Mouse (Mus musculus): ENCODE results near the gene Lpp. TPM values are rescaled to one million over a fixed set of nuclear protein-coding genes. Genes with fewer than 3 reads are reported as not detected.

The Lpp gene
- total RNA-seq, 2 experiments from 2014 or later, result 29.5 to 32.5 TPM

DNA sequence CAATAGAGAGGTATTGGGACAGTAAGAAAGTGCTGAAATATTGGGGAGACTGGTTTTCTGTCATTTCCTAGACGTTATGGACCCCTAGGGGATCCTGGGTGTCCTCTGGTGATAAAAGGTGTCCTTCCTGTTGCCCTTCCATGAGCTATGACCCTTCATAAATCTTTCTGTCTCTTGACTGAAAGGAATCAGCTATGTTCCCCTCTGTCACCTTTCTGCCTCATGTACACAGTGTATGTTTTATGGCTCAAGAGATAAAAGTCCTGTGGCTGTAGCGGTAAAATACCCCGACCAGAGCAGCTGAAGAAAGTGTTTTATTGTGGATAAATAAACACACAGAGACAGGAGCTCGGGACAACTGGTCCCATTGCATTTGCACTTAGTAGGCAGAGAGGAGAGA is 5.2 kb downstream of the Lpp start:
- DNase-seq, result no peak
- intact Hi-C loops (cut with DNase I), result loop anchor here (10.0 kb wide), 1 partner anchor 86 kb away; no protein-coding TSS in a partner anchor

DNA sequence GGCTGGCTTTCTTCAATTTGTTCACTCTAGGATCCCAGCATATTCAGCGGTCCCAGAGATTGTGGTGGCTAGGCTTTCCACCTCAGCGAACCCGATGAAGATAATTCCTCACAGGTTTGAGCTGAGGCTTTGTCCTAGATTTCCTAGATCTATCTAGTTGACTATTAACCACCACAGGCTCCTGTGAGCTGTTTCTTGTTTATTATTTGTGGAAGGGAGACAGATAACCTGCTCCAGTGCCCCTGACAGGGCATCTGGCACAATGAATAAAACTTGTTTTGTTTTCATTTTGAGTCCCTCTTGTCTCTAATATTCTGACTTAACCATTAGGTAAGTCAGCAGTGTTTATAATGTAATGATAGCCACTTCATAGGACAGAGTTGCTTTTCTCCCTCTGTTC is 5.6 kb downstream of the Lpp start:
- intact Hi-C loops (cut with DNase I), result loop anchor here (10.0 kb wide), 1 partner anchor 86 kb away; no protein-coding TSS in a partner anchor

DNA sequence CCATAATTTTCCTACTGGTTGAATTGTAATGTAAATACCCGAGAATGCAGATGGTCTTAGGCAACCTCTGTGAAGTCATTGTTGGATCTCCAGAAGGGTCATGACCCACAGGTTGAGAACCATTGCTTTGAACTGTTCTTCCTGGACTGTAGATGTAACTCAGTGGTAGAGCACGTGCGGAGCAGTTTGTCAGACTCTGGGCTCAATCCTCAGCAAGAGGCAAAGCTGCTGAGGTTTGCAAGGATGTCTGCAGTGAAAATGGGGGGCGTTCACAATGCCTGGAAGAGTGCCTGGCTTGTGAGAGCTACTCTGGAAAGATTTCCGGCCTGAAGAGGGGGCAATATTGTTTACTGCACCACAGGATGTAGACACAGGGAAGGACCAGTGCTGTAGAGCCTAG is 6.2 kb downstream of the Lpp start:
- intact Hi-C loops (cut with DNase I), result loop anchor here (10.0 kb wide), 1 partner anchor 85 kb away; no protein-coding TSS in a partner anchor
- no peak for DNase-seq

More for the DNA sequence above, 5.6 kb downstream of the Lpp start:
- DNase-seq, result no peak

DNA sequence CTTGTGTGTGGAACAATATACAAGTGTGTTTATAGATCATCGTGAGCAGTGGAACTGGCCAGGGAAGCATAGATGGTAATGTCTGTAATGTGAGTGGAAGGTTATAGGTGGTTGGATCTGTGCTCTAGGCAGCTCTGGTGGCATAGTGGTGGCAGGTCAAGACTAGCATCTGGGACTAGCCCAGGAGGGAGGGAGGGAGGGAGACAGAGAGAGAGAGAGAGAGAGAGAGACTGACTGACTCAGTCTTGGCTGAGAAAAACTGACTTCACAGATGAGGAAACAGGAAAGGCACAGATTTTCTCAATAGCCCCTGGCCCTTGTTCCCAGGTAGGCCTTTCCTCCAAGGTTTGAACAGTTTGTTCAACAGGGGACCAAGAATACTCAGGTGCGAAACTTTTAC is 7.5 kb downstream of the Lpp start:
- DNase-seq, result no peak
- intact Hi-C loops (cut with DNase I), result no loop called here

DNA sequence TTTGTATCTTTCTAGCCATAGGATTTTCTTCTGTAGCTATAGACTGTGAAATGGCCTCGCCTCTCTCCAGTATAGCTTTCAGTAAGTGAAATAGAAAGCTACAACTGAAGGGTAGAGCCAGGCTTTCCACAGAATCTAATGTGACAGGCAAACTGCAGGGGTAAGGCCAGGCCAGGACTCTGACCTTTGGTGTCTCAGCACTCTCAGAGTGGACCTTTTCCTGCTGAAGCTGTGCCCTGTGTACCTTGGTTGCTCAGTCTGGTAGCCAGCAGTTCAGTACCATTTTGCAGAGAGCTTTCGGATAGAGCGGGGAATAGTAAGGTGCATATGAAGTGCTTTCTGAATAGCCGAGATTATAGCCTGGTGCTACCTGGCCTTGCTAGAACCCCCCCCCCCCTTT is 9.5 kb downstream of the Lpp start:
- intact Hi-C loops (cut with DNase I), result no loop called here
- DNase-seq, result no peak

DNA sequence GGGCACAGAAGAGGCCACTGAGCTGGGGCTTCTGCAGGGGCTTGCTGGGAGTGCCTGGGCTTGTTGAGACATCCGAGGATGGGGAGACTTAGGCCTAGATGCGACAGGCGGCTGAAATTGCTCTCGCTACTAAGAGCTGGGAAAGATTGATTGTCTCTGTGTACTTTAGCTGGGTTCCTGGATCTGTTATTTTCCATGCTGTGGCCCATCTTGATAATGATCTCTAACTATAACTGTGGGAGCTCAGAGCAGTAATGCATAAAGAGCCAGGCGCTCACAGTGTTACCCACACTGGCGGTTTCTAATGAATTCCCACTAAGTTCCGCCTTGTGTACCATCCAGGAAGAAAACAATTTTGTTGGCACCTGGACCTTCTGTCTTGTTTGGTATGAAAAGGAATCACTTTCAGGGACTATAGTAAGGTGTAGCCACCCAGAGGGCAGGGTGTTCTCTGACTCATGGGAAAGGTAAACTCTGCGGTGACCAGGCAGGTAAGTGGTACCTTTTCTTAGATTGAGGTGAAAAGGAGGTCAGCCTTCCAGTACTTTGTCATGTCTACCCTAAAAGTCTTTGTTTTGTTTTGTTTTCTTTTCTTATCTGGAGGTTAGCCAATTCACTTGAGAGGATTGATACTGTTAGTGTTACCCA is 10.6 kb downstream of the Lpp start:
- intact Hi-C loops (cut with DNase I), result no loop called here
- DNase-seq, result no peak

DNA sequence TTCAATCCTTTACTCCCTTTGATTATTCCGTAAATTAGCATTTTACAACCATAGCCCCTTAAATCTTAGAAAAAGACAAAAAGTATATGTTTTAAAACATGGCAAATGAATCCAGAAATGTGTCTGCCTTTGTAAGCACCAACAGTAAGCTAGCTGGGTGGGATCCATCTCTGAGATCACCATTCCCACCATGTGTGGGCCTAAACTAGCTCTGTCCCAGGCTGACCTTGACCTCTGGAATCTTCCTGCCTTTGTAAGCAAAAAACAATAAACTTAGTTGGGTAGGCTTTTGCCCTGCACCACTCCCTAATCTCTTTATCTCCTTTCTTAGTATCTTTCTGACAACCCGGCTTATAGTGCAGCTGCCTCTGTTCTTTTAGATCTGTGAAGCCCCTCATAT is 13.2 kb downstream of the Lpp start:
- DNase-seq, result no peak
- intact Hi-C loops (cut with DNase I), result no loop called here

DNA sequence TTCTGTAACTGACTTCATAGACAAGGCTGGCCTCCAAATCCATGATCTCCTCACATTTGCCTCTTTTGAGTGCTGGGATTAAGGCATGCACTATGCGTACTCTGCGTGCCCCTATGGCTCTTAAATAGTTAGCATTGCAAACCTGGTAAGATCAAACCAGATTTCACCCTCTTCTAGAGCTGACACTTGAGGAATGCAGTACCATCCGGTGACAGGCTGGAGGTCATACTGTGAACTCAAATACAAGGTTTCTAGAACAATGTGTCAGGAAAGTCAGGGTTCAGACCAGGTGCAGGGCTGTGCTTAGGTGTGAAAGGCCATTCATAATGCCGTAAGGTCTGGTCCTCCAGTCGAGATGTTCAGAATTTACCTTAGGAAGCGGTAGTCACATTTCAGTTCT is 18.0 kb downstream of the Lpp start:
- intact Hi-C loops (cut with DNase I), result no loop called here
- no peak for DNase-seq

DNA sequence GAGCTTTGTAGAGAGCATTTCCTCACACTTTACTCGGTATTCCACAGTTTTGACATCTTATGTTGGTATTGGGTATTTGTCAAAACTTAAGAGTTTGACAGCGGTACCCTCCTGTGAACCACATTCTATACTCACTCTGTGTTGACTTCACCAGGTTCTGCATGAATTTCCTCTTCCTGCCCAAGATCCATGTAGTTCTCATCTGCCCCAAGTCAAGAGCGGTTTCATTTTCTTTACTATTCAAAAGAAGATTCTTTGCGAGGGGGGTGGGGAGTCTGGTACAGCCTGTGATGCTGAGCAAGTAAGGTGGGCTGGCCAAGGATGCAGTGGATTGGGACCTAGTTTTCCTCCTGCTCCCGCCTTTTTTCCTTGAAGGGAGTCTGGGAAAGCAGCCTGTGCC is 18.9 kb downstream of the Lpp start:
- no peak for DNase-seq
- intact Hi-C loops (cut with DNase I), result no loop called here

DNA sequence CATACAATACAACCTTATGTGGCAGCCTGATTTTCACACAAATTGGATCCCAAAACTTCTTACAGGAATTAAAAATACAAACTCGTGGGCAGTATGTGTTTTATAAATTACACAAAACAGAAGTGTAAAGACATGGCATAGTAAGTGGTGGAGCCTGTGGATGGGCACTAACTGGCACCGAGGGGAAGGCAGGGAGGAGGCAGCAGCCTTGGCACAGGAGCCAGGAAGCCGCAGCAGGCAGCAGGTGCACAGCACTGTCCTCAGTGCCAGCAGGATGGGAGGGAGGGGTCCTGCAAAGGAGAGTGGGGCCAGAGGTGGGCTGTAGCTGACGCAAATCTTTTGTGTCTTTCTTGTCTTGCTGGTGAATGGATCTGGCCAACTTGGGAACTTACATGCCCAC is 19.8 kb downstream of the Lpp start:
- DNase-seq, result no peak
- intact Hi-C loops (cut with DNase I), result no loop called here

DNA sequence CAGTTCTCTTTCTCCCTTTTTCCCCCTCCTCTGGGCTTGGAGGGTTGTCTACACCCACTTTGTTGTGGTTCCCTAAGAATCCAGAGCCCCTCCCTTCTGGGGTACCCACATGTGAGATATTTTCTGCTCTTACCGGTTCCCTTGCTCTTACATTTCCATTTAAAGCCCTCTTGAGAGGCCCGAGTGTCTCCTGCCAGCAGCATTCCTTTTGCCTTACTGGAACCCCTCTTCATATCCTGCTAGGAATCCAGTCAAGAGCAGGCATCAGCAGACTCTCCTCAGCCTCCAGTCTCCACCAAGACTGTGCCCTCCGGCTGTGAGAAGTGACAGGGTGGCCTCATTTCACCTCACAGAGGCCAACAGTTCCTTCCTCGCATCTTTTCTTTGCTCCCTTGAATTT is 24.7 kb downstream of the Lpp start:
- DNase-seq, result peak in 1 of 2 experiments; percentile 22
- intact Hi-C loops (cut with DNase I), result no loop called here

DNA sequence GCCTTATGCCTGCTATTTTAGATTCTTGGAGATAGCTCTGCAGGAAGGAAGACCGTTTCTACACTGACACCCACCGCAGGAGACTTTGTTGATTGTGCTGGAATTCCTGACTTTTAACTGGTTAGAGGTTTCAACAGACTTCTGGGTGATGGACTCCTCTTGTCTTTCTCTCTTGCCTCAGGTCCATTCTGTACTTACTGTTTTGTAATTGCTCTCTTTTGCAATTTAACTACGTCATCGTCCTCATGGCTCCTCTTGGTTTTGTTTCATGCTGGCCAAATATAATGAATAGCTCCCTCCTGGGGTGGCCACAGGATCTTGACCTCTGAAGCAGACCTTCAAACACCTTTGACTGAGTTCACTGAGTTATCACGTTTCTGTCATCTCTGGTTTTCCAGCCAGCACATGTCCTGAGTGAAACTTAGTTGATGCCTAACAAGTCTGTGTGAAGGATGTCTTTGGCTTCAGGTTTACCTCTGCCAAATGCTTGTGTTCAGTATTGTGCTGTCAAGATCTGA is 27.4 kb downstream of the Lpp start:
- intact Hi-C loops (cut with DNase I), result no loop called here
- no peak for DNase-seq

DNA sequence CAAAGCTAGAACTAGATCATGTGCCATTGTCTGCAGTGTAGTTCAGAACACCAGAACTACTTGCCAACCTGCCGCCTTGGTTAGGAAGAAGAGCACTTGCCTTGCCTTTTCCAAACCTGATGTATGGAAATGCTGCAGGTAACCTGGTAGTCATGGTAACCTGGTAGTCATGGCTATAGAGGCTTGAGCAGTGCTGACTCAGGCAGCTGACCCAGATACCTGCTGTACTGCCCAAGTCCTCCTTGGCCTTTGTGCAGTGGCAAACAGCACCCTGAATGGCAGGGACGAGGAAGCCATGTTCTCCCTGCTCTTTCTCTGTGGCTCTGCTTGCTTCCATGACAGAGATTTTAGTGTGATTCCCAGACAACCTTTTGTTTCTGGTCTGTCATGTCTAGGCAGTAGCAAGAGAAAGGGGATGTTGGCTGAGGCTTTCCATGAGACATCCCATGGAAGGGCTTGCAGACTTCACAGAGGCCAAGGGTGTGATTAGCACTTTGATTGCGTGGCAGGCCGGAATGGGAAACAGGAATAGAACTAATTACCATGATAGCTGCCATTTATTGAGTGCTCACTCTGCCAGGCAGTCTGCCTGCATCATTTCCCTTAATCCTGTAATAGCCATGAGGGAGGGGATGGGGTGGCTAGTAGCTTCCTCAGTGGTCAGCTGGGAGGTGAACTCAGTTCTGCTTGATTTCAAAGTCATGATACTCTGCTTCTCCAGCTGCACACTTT is 28.5 kb downstream of the Lpp start:
- intact Hi-C loops (cut with DNase I), result no loop called here
- DNase-seq, result no peak

DNA sequence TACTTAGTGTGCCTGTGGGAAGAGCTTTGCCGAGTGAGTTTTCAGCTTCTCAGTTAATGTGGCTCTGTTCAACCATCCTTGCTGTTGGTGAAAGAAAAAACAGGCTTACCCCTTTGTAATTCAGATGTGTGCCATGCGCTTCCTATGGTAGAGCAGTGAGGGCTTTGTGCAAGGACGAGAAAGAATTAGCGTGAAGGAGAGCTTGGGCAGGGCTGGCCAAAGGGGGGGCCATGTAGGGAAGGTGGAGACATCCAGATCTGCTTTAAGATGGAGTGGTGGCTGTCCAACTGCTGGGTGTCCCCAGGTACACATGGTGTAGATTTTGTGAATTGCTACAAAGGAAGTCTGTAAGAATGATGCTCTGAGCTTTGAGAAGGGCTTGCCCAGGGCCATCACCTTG is 29.9 kb downstream of the Lpp start:
- DNase-seq, result no peak
- intact Hi-C loops (cut with DNase I), result no loop called here

DNA sequence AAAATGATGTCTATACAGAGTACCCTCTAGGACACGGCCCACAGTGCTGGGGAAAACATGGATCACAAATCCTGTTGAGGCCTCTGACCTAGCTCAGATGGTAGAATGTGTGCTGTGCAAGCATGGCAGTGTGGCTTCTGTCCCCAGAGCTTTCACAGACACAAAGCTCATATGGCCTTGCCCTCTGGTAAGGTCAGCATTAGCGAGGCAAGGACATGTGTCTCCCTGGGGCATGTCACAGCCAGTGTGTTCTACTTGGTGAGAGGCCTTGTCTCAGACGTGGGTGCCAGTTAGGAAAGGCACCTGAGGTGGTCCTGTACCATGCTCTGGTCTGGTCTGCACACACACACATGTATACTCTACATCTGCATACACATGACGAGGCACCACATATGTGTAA is 30.4 kb downstream of the Lpp start:
- intact Hi-C loops (cut with DNase I), result no loop called here
- no peak for DNase-seq

DNA sequence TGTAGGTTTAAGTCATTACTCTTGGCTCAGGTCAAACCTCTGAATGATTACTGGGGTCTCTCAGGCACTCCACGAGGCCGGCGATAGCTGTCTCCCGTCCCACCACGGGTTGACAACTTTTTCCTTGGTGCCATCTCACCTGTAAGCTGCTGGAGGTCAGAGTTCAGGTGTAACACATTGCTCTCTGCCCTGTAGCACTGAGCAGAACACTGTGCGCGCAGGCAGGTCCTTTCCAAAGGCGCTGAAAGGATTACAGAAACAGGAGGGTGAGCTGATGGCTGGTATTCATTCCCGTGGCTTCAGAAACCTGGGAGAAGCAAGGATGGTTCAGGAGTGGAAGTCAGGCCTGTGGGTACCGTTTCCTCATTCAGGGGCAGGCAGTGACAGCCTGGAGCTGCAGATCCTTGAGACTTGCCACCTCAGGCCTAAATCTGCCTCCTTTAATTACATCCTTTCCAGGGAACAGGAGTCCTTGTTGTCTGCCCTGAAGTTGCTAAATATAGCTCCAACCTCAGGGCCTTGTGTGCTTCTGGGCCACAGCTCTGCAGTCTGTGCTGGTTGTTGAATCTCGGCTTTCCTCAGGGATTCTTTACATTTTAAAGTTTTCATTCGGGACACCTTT is 31.2 kb downstream of the Lpp start:
- DNase-seq, result peak in 1 of 2 experiments; percentile 37
- intact Hi-C loops (cut with DNase I), result no loop called here

DNA sequence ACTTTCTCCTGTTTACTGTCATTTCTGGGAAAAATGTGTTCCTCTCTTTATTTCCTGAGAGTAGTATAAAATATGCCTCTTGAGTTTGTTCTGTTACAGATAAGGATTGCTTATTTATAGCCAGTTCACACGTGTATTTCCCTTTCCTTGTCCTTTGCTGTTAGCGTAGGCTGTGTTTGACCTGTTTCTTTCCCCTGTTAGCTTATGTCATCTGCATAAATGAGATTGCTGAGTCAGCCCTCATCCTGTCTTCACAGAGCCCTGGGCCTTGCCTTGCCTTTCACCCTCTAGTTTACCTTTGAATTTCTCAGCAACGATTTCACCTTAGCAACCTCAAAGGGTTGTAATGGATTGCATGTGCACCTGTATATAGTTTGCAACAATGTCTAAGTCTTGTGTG is 32.5 kb downstream of the Lpp start:
- intact Hi-C loops (cut with DNase I), result no loop called here
- DNase-seq, result no peak

DNA sequence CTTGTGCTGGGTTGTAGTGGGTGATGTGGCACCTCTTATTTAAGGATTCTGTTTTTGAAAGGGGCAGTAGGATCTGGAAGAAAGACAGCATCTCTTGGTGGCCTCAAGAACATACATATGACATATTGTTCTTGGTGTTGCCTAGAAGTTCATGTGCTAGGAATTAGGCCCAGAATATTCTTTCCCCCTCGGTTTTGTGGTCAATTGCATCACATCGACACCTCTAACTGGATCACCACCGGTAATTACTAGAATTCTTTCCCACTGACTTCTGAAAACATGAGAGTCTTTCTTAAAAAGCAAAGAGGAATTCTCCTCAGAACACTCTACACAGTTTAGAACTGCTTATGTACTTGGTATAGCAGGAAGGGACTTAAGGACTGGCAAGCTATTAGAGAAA is 34.3 kb downstream of the Lpp start:
- intact Hi-C loops (cut with DNase I), result no loop called here
- DNase-seq, result no peak

DNA sequence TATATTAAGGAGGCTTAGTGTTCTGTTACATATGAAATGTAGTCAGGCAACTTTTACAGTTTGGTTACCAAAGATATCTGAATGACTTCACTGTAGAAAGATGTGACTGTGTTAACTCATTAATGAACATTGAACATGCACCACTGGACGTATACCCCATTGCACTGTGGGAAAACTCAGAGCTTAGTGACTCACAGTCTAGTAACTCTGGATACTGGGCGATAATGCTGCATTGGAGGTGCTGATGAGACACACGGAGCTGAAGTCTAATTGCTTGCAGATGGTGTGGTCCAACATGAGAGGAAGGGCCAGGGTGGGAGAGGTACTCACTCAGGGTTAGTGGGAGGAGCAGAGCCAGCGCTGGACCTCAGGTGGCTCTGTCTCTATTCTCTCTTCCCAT is 34.7 kb downstream of the Lpp start:
- no peak for DNase-seq
- intact Hi-C loops (cut with DNase I), result no loop called here

DNA sequence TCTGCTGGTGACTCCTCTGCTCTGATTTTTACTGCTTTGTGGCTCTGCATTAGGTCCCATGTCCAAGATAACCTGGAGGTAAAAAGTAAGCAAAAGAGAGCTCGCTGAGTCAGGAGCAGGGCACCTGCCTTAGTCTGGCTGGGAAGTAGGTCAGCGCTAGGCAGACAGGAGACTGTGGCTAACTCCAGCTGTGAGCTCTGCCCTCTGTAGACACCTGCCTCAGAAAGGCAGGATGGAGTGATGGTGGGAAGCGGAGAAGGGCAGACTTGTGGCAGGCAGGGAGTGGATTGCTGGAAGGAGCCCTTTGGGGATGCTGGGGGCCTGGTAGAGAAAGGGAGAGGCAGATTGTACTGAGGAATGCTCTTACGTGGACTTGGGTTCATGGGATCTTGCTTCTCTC is 35.4 kb downstream of the Lpp start:
- intact Hi-C loops (cut with DNase I), result no loop called here
- no peak for DNase-seq

DNA sequence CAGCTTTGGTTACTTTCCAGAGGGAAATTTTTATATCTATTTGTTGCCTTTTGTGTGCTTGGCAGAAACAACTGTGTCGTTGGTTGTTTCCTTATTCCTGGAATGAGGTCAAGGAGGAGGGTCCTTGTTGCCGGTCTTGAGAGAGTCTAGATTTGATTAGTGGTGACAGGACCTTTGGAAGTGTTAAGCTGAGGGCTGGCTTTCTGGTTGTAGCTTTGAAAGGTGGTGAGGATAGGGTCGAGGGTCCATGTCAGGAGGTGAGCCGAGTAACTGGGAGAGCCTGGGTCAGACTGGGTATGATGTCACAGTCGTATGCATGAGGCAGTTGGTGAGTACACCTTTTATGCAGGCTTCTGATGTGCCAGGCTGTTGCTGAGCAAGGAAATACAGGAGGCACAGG is 36.4 kb downstream of the Lpp start:
- intact Hi-C loops (cut with DNase I), result loop anchor here (5.0 kb wide), 1 partner anchor 442 kb away; the partner anchor contains the start of genes Bcl6 and Gm37419
- DNase-seq, result no peak

DNA sequence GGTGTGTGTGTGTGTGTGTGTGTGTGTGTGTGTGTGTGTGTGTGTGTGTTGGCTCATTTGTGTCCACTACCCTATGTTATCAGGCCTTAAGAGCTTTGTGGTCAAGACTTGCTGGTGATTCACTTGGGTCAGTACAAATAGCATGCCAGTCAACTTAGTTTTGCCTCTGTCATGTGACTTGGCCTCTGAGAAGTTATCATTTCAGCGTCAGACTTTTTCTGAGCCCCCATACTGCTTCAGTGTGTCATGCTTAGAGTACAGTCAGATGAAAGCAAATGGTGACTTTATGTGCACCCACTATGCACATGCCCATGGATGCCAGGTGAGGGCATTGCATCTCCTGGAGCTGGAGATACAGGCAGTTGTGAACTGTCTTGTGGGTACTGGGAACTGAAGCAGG is 38.5 kb downstream of the Lpp start:
- intact Hi-C loops (cut with DNase I), result loop anchor here (5.0 kb wide), 1 partner anchor 445 kb away; the partner anchor contains the start of genes Bcl6 and Gm37419
- DNase-seq, result no peak
